Mouse (Mus musculus) myocyte (in vitro differentiated cells): ENCODE data around the gene Stxbp2.

Source experiments
- CEBPB ChIP-seq: IDR thresholded peaks from 2 replicates; pipeline ENCODE4 v1.6.1; 2011; ENCODE audit warnings: mild to moderate bottlenecking, moderate library complexity; ENCODE audit not compliant: poor library complexity, insufficient read depth, severe bottlenecking
- E2F4 ChIP-seq: IDR thresholded peaks from one replicate; pipeline ENCODE4 v1.6.1; 2011; ENCODE audit warnings: mild to moderate bottlenecking, control low read depth, moderate library complexity; ENCODE audit not compliant: insufficient read depth
- MAX ChIP-seq: IDR thresholded peaks from one replicate; pipeline ENCODE4 v1.6.1; 2011; ENCODE audit warnings: low read depth, mild to moderate bottlenecking, control low read depth
- MYOD1 ChIP-seq, 3 experiments: IDR thresholded peaks; one replicate each; pipeline ENCODE4 v1.6.1; 2011; ENCODE audit warnings: control low read depth in 2 of 3, low read depth in 2 of 3, mild to moderate bottlenecking in 2 of 3, moderate library complexity in 1 of 3; ENCODE audit not compliant: insufficient read length in 2 of 3, control insufficient read depth in 1 of 3
- MYOG ChIP-seq, 3 experiments: IDR thresholded peaks; one replicate each; pipeline ENCODE4 v1.6.1; 2011; ENCODE audit warnings: control low read depth in 2 of 3, low read depth in 2 of 3, mild to moderate bottlenecking in 2 of 3; ENCODE audit not compliant: insufficient read length in 2 of 3, control insufficient read depth in 1 of 3, insufficient read depth in 1 of 3
- POLR2A ChIP-seq: IDR thresholded peaks from one replicate; pipeline ENCODE4 v1.6.1; 2011; ENCODE audit warnings: low read depth, mild to moderate bottlenecking, control low read depth, moderate library complexity; ENCODE audit not compliant: insufficient read length
- POLR2AphosphoS2 ChIP-seq: IDR thresholded peaks from one replicate; pipeline ENCODE4 v1.6.1; 2011; ENCODE audit warnings: low read depth, control low read depth; ENCODE audit not compliant: insufficient read length
- REST ChIP-seq: IDR thresholded peaks from one replicate; pipeline ENCODE4 v1.6.1; 2011; ENCODE audit warnings: mild to moderate bottlenecking, control low read depth, moderate library complexity; ENCODE audit not compliant: insufficient read depth, insufficient read length
- SRF ChIP-seq: IDR thresholded peaks from one replicate; pipeline ENCODE4 v1.6.1; 2011; ENCODE audit warnings: low read depth; ENCODE audit not compliant: control insufficient read depth, insufficient read length
- TCF12 ChIP-seq: IDR thresholded peaks from one replicate; pipeline ENCODE4 v1.6.1; 2011; ENCODE audit warnings: mild to moderate bottlenecking, control low read depth; ENCODE audit not compliant: poor library complexity, insufficient read depth, severe bottlenecking
- TCF3 ChIP-seq: IDR thresholded peaks from one replicate; pipeline ENCODE4 v1.6.1; 2011; ENCODE audit warnings: low read depth, control low read depth; ENCODE audit not compliant: insufficient read length
- USF1 ChIP-seq: IDR thresholded peaks from one replicate; pipeline ENCODE4 v1.6.1; 2011; ENCODE audit warnings: low read depth, mild to moderate bottlenecking, control low read depth, moderate library complexity

- TF ChIP-seq POLR2A, result no peak
- TF ChIP-seq MAX, result no peak
- TF ChIP-seq MYOG (IDR thresholded peaks at IDR 0.05; ENCODE audit: control insufficient read depth in 1 of 3, insufficient read depth in 1 of 3, insufficient read length in 2 of 3, low read depth in 2 of 3), result no peak
- no peak for TF ChIP-seq SRF
- no peak for TF ChIP-seq MYOD1 (IDR thresholded peaks at IDR 0.05; ENCODE audit: control insufficient read depth in 1 of 3, insufficient read length in 2 of 3, low read depth in 2 of 3)
- no peak for TF ChIP-seq TCF3
- TF ChIP-seq POLR2AphosphoS2, result no peak
- TF ChIP-seq USF1, result no peak
- no peak for TF ChIP-seq E2F4
- TF ChIP-seq TCF12, result no peak
- TF ChIP-seq CEBPB, result no peak
- TF ChIP-seq REST, result no peak
Measured at GRCm38 (mm10) chr8:3587391-3588257, 43.1 kb upstream of the Stxbp2 start.
